Mouse (Mus musculus): ENCODE measurements around the gene Slc9c1. TPM values are rescaled to one million over a fixed set of nuclear protein-coding genes. Genes with fewer than 3 reads are reported as not detected.
A peak's percentile ranks its signal among the peaks of the same experiment; 100 is the strongest.

Gene Slc9c1
- polyA plus RNA-seq, 1 experiment from 2014 or later = not detected

DNA sequence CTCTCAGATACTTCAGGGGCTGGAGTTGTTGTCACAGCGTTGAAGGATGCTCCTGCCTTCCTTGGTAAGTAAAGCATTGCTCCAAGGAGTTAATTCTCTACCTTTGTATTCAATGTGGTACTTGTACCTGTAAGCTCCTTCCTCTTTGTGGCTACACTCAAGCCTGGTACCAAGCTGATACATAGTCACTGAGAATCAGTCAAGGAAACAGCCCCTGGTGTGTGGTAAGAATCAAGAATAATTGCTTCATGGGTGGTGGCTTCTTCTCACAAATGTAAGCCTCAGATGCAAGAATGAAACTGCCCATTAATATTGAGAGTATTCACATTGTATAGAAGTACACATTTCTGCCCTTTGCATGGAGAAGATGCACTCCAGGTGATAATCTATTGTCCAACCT, 80.8 kb downstream of the Slc9c1 start:
- Histone ChIP-seq H3K27me3 (replicated peaks; ENCODE audit: control insufficient read depth, insufficient read depth, low read length) (no peaks in the 10 kb centered on the region), H3K4me3 (replicated peaks; ENCODE audit: low read length) (no peak overlapping the region), H3K4me2 (ENCODE audit: low read length) (no peak overlapping the region), H3K9ac (replicated peaks; ENCODE audit: low read depth, low read length) (no peak overlapping the region), H3K36me3 (ENCODE audit: control insufficient read depth, insufficient read depth) (no peaks in the 10 kb centered on the region), H3K9me3 (ENCODE audit: control insufficient read depth, low read length) (no peaks in the 10 kb centered on the region), H3K27ac (ENCODE audit: low read length) (no peak overlapping the region), H3K4me1 (replicated peaks; ENCODE audit: control insufficient read depth, insufficient read depth, low read length) (no peaks in the 10 kb centered on the region)
- no peak for ATAC-seq
- 100% methylated on average over 1 of the region's 1 CpGs for WGBS

- H3K4me2 ChIP-seq (ENCODE audit: low read length) = no peak overlapping the region
- WGBS = 84% methylated on average over 8 of the region's 8 CpGs
- H3K9ac ChIP-seq (replicated peaks; ENCODE audit: low read depth, low read length) = no peak overlapping the region
- no peaks in the 10 kb centered on the region for H3K4me1 ChIP-seq (replicated peaks; ENCODE audit: control insufficient read depth, insufficient read depth, low read length)
- no peak overlapping the region for H3K27ac ChIP-seq (ENCODE audit: low read length)
- H3K9me3 ChIP-seq (ENCODE audit: control insufficient read depth, low read length) = no peaks in the 10 kb centered on the region
- no peak overlapping the region for H3K4me3 ChIP-seq (replicated peaks; ENCODE audit: low read length)
- ATAC-seq = no peak
- no peaks in the 10 kb centered on the region for H3K27me3 ChIP-seq (replicated peaks; ENCODE audit: control insufficient read depth, insufficient read depth, low read length)
- no peaks in the 10 kb centered on the region for H3K36me3 ChIP-seq (ENCODE audit: control insufficient read depth, insufficient read depth)
Observed at GRCm38 (mm10) chr16:45619751-45620375, 84.8 kb downstream of the Slc9c1 start.

DNA sequence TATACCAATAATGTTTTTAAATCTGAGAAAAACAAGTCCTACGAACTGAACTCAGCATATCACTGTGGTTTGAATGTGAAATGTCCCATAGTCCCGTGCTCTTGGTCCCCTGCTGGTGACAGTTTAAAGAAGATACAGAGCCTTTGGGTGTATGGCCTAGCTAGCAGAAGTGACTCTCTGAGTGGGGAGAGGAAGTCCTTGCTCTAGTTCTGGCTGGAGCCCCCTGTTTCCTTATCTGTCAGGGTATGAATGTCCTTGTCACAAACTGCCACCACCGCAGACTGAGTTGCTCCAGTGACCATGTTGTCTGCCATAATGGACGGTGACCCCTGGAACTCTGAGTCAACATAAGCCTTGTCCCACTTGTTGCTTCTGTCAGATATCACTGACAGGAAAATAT, 88.1 kb downstream of the Slc9c1 start:
- Histone ChIP-seq H3K4me3 (replicated peaks; ENCODE audit: low read length) (no peak overlapping the region), H3K27ac (ENCODE audit: low read length) (no peak overlapping the region), H3K36me3 (ENCODE audit: control insufficient read depth, insufficient read depth) (no peaks in the 10 kb centered on the region), H3K9me3 (ENCODE audit: control insufficient read depth, low read length) (no peaks in the 10 kb centered on the region), H3K27me3 (replicated peaks; ENCODE audit: control insufficient read depth, insufficient read depth, low read length) (no peaks in the 10 kb centered on the region), H3K9ac (replicated peaks; ENCODE audit: low read depth, low read length) (no peak overlapping the region), H3K4me2 (ENCODE audit: low read length) (no peak overlapping the region), H3K4me1 (replicated peaks; ENCODE audit: control insufficient read depth, insufficient read depth, low read length) (no peaks in the 10 kb centered on the region)
- no peak for ATAC-seq
- WGBS = 93% methylated on average over 4 of the region's 4 CpGs

DNA sequence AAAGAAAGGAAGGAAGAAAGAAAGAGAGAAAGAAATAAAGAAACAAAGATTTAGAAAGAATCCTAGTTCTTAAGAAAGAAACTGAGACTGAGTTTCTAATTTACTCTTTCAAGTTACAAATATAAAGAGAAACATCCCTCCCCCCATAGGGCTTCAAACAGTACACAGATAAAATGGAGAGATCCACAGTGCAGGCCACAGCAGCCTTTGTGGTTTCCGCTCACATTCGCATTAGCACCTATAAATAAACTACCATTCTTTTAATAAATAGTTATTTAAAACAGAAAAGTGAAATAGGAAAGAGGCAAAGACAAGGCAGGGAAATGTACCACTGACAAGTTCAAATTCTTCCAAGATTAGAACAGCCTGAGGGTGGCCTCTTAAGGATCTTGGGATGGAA, 89.7 kb downstream of the Slc9c1 start:
- no peak for ATAC-seq
- Histone ChIP-seq H3K36me3 (ENCODE audit: control insufficient read depth, insufficient read depth) (no peaks in the 10 kb centered on the region), H3K4me1 (replicated peaks; ENCODE audit: control insufficient read depth, insufficient read depth, low read length) (no peaks in the 10 kb centered on the region), H3K9ac (replicated peaks; ENCODE audit: low read depth, low read length) (no peak overlapping the region), H3K27me3 (replicated peaks; ENCODE audit: control insufficient read depth, insufficient read depth, low read length) (no peaks in the 10 kb centered on the region), H3K4me3 (replicated peaks; ENCODE audit: low read length) (no peak overlapping the region), H3K4me2 (ENCODE audit: low read length) (no peak overlapping the region), H3K9me3 (ENCODE audit: control insufficient read depth, low read length) (no peaks in the 10 kb centered on the region), H3K27ac (ENCODE audit: low read length) (no peak overlapping the region)
- 93% methylated on average over 2 of the region's 2 CpGs for WGBS

DNA sequence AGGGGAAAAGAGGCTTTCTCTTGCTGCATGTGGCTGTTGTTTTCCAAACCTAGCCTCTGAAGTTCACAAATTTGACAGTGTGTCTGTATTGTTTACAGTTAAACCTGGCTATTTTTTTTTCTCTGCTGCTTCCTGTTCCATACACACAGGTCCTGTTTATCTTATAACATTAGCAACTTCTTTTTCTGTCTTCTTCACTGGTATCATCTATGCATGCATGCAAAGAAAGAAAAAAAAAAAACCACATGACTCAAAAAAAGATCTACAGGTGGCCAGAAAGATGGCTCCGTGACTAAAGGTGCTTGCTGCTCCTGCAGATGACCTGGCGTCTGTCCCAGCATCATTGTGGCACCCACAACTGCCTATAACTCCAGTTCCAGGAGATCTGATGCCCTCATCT, 90.2 kb downstream of the Slc9c1 start:
- no peak overlapping the region for H3K27ac ChIP-seq (ENCODE audit: low read length)

DNA sequence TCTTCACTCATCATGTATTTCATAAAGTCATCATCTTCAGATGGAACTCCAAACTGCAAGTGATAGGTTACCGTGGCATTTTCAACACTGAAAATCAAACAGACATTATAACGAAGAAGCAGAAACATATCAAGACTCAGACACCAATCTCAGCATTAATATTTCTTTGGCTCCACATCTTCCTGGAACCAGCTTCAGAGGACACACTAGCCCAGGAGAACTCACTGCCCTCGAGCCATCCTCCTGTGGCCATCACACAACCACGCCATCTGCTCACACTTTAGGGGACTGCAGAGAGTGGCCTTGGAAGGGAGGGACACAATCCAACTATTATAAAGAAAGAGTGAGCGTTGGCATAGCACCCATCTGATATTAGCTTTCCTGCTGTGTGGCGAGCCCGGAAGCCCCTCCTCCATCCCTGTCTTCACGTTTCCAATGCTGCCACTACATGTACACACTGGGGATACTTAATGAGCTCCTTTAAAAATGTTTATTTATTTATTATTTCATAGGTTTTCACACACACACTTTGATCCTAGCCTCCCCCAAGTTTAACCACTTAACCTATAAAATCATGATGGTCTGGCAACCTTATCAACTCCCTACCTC, 94.5 kb downstream of the Slc9c1 start:
- whole genome bisulfite sequencing = 81% methylated on average over 8 of the region's 8 CpGs
- H3K4me3 ChIP-seq (replicated peaks; ENCODE audit: low read length) = no peak overlapping the region
- no peaks in the 10 kb centered on the region for H3K9me3 ChIP-seq (ENCODE audit: control insufficient read depth, low read length)
- no peak overlapping the region for H3K9ac ChIP-seq (replicated peaks; ENCODE audit: low read depth, low read length)
- no peaks in the 10 kb centered on the region for H3K27me3 ChIP-seq (replicated peaks; ENCODE audit: control insufficient read depth, insufficient read depth, low read length)
- ATAC-seq = no peak; the same call in 1 of the 2 replicates
- H3K4me2 ChIP-seq (ENCODE audit: low read length) = no peak overlapping the region
- H3K27ac ChIP-seq (ENCODE audit: low read length) = no peak overlapping the region
- H3K36me3 ChIP-seq (ENCODE audit: control insufficient read depth, insufficient read depth) = no peaks in the 10 kb centered on the region
- H3K4me1 ChIP-seq (replicated peaks; ENCODE audit: control insufficient read depth, insufficient read depth, low read length) = no peaks in the 10 kb centered on the region

More for the DNA sequence above, 90.2 kb downstream of the Slc9c1 start:
- Histone ChIP-seq H3K9me3 (ENCODE audit: control insufficient read depth, low read length) (no peaks in the 10 kb centered on the region), H3K36me3 (ENCODE audit: control insufficient read depth, insufficient read depth) (no peaks in the 10 kb centered on the region), H3K27me3 (replicated peaks; ENCODE audit: control insufficient read depth, insufficient read depth, low read length) (no peaks in the 10 kb centered on the region), H3K4me2 (ENCODE audit: low read length) (no peak overlapping the region), H3K9ac (replicated peaks; ENCODE audit: low read depth, low read length) (no peak overlapping the region), H3K4me3 (replicated peaks; ENCODE audit: low read length) (no peak overlapping the region), H3K4me1 (replicated peaks; ENCODE audit: control insufficient read depth, insufficient read depth, low read length) (no peaks in the 10 kb centered on the region)
- no peak for ATAC-seq
- 93% methylated on average over 2 of the region's 2 CpGs for WGBS

- H3K27ac ChIP-seq (ENCODE audit: low read length) = no peak overlapping the region
- H3K36me3 ChIP-seq (ENCODE audit: control insufficient read depth, insufficient read depth) = no peaks in the 10 kb centered on the region
- H3K4me3 ChIP-seq (replicated peaks; ENCODE audit: low read length) = no peak overlapping the region
- WGBS = 60% methylated on average over 5 of the region's 5 CpGs
- ATAC-seq = peak; percentile 89
- H3K9me3 ChIP-seq (ENCODE audit: control insufficient read depth, low read length) = no peaks in the 10 kb centered on the region
- H3K4me2 ChIP-seq (ENCODE audit: low read length) = no peak overlapping the region
- no peak overlapping the region for H3K9ac ChIP-seq (replicated peaks; ENCODE audit: low read depth, low read length)
- H3K27me3 ChIP-seq (replicated peaks; ENCODE audit: control insufficient read depth, insufficient read depth, low read length) = no peaks in the 10 kb centered on the region
- no peaks in the 10 kb centered on the region for H3K4me1 ChIP-seq (replicated peaks; ENCODE audit: control insufficient read depth, insufficient read depth, low read length)
Observed at GRCm38 (mm10) chr16:45630347-45630960, 95.3 kb downstream of the Slc9c1 start.

DNA sequence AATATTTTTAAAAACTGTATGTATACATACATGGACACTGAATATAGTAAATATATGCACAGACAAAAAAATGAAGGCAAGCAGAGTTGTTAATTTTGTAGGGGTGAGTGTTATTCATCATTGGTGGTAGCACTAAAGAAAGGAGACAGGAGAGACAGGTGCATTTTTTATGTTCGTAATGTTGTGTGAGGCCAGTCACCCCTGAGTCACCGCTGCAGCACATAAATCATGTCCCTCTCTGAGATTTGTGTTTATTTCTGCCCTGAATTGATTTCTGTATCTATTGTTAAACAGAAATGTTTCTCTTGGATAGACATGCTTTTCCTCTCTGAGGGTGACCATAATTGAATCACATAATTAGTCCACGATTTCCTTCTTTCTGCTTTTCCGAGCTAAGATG, 97.3 kb downstream of the Slc9c1 start:
- Histone ChIP-seq H3K4me2 (ENCODE audit: low read length) (no peak overlapping the region), H3K9ac (replicated peaks; ENCODE audit: low read depth, low read length) (no peak overlapping the region), H3K27me3 (replicated peaks; ENCODE audit: control insufficient read depth, insufficient read depth, low read length) (no peaks in the 10 kb centered on the region), H3K4me3 (replicated peaks; ENCODE audit: low read length) (no peak overlapping the region), H3K9me3 (ENCODE audit: control insufficient read depth, low read length) (no peaks in the 10 kb centered on the region), H3K27ac (ENCODE audit: low read length) (no peak overlapping the region), H3K36me3 (ENCODE audit: control insufficient read depth, insufficient read depth) (no peaks in the 10 kb centered on the region), H3K4me1 (replicated peaks; ENCODE audit: control insufficient read depth, insufficient read depth, low read length) (no peaks in the 10 kb centered on the region)
- ATAC-seq = no peak
- WGBS = 89% methylated on average over 4 of the region's 4 CpGs

- no peaks in the 10 kb centered on the region for H3K36me3 ChIP-seq (ENCODE audit: control insufficient read depth, insufficient read depth)
Observed at GRCm38 (mm10) chr16:45635826-45636225, 100.7 kb downstream of the Slc9c1 start.

More at GRCm38 (mm10) chr16:45635826-45636225, 100.7 kb downstream of the Slc9c1 start:
- no peak overlapping the region for H3K9ac ChIP-seq (replicated peaks; ENCODE audit: low read depth, low read length)
- no peaks in the 10 kb centered on the region for H3K9me3 ChIP-seq (ENCODE audit: control insufficient read depth, low read length)
- no peak overlapping the region for H3K4me3 ChIP-seq (replicated peaks; ENCODE audit: low read length)
- no peak for ATAC-seq
- 87% methylated on average over 2 of the region's 2 CpGs for WGBS
- H3K4me2 ChIP-seq (ENCODE audit: low read length) = no peak overlapping the region
- H3K4me1 ChIP-seq (replicated peaks; ENCODE audit: control insufficient read depth, insufficient read depth, low read length) = no peaks in the 10 kb centered on the region
- H3K27ac ChIP-seq (ENCODE audit: low read length) = no peak overlapping the region
- H3K27me3 ChIP-seq (replicated peaks; ENCODE audit: control insufficient read depth, insufficient read depth, low read length) = no peaks in the 10 kb centered on the region
